Mouse (Mus musculus) left cerebral cortex, adult 18-20 months (tissue): Measurements from ENCODE around the gene Zfp654. TPM values are rescaled to one million over a fixed set of nuclear protein-coding genes. Genes with fewer than 3 reads are reported as not detected.
"Not testable (repeated sequence)": the region's sequence is repeated elsewhere in the genome, so short reads cannot be mapped to it uniquely, and the experiment has no call there.

Experiments
- DNase-seq, 2 experiments: peaks; one replicate each; pipeline ENCODE4 v3.0.0; 2021 to 2022; ENCODE audit warnings: low spot score in 2 of 2, mixed read lengths in 1 of 2
- long read RNA-seq, 2 experiments: library from polyadenylated mRNA; stranded (forward); transcript quantifications; one replicate each; pipeline ENCODE4 v2.0.0; 2021
- total RNA-seq, 2 experiments: library from RNA; stranded (reverse); gene quantifications; 2 replicates each; pipeline ENCODE4 v1.2.3; 2021

Gene Zfp654
- total RNA-seq = 10 to 100 TPM; 17.1 to 17.7 TPM
- long read RNA-seq, experiment 1, full-length matches to known transcripts = 5 of 9 reads
- long read RNA-seq, experiment 1, partial matches to known transcripts = 2 of 9 reads
- long read RNA-seq, experiment 1, other reads (novel, unspliced or antisense) = 2 of 9 reads
- long read RNA-seq, experiment 2, full-length matches to known transcripts = 2 of 3 reads
- long read RNA-seq, experiment 2, partial matches to known transcripts = 0 of 3 reads
- long read RNA-seq, experiment 2, other reads (novel, unspliced or antisense) = 1 of 3 reads

DNA sequence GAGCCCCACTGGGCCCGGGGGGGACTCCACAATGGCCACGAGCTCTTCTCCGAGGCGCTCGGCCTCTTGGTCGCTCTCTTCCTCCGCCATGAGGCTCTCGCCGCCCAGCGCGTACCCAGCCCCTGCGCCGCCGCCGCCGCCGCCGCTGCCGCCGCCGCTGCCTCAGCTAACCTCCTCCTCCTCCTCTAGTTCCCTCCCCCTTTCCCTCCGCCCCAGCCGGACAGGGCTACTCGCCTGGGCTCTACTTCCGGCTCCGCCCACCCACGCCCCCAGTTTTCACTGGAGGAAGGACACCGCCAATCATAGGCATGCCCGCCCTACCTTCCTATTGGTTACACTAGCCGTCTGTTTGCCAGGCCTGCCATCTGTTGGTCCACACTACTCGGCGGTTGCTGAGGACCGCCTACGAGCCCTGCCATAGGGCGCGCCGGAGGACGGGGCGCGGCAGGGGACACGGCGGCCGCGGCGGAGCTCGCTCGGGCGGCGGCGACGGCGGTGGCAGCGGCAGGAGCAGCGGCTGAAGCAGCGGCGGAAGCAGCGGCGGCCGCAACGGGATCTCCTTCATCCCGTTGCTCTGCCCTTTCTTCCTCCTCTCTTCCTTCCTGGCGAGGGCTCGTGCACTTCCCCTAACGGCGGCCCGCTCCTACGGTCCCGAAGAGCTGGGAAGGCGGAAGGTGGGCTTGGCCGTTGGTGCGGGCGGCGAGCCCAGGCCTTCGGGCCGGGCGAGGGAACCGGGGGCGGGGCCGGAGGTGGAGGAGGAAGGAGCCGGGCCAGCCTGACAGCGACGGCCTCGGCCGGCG lies at the start of gene Zfp654, which contains the start of gene Cggbp1:
Gene Zfp654, minus strand, starts transcription at position 90 of the 800 bp plus-strand sequence.
Gene Cggbp1, plus strand, starts transcription at position 434 of the 800 bp plus-strand sequence.
- DNase-seq = peak; percentile 100

- no peak for DNase-seq
Measured at GRCm38 (mm10) chr16:64899084-64899483, 47.6 kb upstream of the Zfp654 start.

DNA sequence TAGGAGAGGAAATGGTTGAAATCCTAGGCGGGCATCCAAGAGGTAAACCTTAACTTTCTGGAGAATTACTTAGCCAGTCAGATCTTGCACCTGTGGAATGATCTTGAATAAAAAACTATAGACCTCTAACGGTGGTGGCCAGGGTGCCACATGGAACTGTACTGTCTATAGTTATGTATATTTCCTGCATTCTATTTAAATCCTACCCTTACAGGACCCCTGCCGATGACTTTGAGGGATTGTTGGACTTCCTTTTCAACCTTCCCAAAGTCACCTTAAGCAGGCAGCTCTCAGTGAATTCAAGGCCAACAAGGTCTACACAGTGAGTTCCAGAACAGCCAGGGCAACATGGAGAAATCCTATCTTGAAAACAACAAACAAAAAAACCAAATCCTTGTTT lies 38.0 kb upstream of the Zfp654 start:
- no peak for DNase-seq

GRCm38 (mm10) chr16:64885547-64885946 lies 34.1 kb upstream of the Zfp654 start:
- DNase-seq = no peak

DNA sequence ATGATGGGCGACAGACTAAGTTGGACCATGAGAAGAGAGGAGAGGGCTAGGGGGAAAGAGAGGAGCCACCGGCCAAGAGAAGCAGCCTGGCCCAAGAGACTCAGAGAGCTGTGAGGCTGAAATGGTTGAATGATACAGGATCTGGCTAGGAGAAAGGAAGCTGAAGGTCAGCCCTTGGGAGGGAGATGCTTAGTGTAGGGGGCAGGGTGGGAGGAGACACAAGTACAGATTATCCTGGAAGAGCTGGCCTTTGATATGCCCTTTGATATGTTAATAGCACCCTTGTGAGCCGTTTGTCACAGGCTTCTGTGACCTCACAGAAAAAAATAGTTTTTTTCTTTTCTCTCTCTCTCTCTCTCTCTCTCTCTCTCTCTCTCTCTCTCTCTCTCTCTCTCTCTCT lies 33.7 kb upstream of the Zfp654 start:
- no peak for DNase-seq

DNA sequence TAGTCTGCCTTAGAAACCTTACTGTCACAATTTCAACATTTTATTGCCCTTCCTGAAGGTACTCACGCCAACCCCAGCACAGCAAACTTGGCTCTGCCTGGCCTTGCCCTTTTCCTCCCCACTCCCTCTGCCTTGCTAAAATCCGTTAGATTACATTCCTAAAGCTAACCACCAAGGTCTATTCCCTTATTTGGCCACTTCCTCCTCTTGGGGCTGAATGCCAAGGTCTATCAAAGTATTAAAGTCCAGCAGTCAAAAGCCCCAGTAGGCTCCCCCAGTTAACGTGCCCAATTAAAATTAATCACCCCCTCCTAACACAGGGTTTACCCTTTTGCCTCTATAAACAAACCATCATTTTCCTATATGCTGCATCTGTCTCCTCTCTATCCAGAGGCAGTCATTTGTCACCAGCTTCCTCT lies 33.0 kb upstream of the Zfp654 start:
- DNase-seq = no peak

GRCm38 (mm10) chr16:64883896-64884295 lies 32.4 kb upstream of the Zfp654 start:
- DNase-seq = no peak

DNA sequence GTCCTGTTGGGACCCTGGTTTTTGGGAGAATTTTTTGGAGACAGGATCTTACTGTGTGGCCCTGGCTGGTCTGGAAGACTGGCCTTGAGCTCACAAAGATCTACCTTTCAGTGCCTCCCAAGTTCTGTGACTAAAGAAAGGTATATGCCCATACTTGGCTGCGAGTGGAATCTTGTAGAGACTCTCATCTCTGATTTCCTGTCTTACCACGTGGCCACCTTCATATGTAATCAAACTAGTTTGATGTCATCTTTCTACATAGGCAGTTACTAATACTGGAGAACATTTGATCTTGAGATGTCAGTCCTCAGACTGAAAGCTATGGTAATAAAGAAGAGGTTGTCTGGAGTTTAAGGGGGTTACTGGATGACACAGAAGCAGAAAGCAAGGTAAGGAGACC lies 30.0 kb upstream of the Zfp654 start:
- no peak for DNase-seq

GRCm38 (mm10) chr16:64880986-64881385 lies 29.5 kb upstream of the Zfp654 start:
- DNase-seq = no peak

GRCm38 (mm10) chr16:64879735-64880134 lies 28.3 kb upstream of the Zfp654 start:
- no peak for DNase-seq

- no peak for DNase-seq
Measured at GRCm38 (mm10) chr16:64878611-64879132, 27.2 kb upstream of the Zfp654 start.

GRCm38 (mm10) chr16:64877314-64877713 lies 25.9 kb upstream of the Zfp654 start:
- no peak for DNase-seq

DNA sequence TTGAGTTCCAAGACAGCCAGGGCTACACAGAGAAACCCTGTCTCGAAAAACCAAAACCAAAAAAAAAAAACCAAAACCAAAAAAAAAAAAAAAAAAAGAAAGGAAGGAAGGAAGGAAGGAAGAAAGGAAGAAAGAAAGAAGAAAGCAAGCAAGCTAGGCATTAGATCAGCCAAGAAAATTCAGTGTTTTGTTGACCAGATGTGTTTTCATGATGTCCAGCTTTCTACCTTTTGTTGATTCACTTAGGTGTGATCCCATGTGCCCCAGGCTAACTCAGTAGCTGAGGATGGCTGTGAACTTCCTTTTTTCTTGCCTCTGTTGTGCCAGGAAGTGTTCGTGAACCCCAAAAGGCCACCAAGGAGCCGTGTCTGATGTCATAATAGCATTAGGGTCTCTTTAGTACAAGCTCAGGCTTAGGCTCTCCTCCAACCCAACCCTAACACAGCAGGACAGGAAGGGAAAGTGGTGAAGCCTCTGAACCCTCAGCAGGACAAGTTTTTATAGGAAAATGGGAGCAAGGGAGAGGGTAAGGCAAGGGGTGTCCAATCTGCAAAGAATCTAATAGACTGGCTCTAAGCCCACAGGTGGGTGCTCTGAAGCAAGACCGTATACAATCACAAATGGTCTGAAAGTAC lies 25.3 kb upstream of the Zfp654 start:
- DNase-seq = no peak

DNA sequence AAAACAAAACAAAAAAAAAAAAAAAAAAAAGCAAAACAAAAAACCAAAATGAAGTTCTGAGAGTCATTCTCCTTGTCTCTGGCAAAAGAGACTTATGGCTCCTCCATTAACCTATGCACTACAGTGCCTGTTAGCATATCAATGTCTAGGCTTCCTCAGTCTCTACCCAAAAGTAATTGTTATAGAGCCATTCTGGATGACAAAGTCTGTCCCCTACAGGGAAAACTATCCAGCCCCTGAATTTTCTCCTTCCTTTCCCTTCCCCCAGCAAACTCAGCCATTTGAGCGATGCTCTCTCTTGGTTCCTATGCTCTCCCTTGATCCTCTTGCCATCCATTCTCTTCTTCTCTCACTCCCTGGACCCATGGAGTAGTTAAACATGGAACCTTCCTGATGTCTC lies 24.4 kb upstream of the Zfp654 start:
- no peak for DNase-seq

DNA sequence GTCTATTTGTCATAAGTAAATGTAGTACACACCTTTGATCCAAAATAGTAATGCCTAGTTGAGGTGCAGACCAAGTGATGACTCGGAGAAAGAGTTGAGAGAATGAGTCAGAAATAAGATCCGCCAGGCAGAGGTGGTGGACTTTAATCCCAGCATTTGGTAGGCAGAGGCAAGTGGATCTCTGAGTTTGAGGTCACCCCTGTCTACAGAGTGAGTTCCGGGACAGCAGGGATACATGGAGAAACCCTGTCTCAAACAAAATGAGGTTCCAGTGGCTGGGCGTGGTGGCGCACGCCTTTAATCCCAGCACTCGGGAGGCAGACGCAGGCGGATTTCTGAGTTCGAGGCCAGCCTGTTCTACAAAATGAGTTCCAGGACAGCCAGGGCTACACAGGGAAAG lies 23.9 kb upstream of the Zfp654 start:
- DNase-seq = no peak

DNA sequence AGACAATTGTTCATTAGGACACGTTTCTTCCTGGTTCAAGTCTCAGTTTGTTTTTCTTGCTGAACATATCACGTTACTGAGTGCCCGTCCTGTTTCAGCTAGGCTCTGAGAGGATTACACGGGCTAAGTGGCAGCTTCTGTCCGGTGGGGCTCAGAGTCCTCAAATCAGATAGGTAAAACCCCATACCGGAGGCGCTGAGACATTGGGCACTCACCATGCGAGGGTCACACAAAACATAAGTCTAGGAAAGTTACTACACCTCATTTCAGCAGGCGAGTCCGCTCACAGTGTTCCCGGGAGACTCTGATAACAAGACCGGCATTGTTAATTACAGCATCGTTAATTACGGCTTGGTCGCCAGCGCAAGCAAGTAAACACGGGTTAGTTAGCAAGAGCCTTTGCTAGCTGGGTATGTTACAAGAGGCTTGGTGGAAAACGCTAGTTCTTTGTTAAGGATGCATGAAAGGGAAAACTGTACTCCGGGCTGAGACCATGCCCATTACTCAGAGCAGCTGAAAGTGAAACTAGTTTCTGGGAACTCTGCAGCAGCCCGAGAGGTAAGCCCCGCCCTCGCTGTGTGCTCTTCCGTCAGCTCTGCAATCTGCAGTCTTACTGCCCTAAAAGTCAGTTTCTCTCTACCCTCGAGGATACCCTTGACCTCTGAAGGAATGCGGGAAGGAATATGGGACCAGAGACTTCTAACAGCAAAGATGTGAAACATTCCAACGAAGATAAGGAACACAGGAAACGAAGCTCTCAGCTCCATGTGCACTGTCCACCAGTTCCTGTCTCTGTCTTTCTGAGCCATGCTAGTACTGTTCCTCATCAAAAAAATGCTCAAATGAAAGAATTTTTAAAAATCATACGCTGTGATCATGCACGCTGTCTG lies 22.2 kb upstream of the Zfp654 start:
- DNase-seq = peak; percentile 13 to 39

DNA sequence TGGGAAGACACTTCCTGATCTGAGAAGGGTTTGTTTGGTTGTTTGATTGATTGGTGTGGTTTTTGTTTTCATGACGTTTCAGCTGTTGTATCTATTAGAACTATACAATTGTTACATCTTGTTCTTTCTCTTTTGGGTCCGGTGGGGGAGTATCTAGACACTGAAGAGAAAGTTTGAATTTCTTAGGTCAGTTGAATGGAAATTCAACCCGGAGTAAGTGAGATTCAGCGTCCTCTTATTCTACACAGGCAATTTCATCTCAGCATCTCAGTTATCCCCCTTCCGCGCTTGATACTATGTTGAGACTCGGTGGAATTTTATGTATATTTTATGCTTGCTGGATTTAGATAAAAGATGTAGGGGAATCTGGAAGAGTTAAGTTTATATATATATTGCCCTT lies 21.4 kb upstream of the Zfp654 start:
- no peak for DNase-seq

GRCm38 (mm10) chr16:64872296-64872695 lies 20.8 kb upstream of the Zfp654 start:
- no peak for DNase-seq

DNA sequence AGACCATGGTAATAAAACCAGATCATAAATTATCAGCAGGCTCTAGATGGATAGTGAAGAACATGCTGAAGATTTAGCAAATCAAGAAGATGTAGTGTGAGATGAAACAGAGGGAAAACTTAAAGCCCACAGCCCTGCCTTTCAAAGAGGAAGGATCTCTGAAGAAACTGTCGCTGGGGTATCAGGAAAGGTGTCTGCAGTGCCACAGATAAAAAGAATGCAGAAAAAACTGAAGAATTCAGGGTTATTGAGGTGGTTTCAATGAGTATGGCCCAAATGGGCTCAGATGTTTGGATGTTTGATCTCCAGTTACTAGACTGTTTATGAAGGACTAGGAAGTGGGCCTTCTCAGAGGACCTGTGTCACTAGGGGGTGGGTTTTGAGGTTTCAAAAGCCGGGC lies 18.2 kb upstream of the Zfp654 start:
- DNase-seq = no peak

DNA sequence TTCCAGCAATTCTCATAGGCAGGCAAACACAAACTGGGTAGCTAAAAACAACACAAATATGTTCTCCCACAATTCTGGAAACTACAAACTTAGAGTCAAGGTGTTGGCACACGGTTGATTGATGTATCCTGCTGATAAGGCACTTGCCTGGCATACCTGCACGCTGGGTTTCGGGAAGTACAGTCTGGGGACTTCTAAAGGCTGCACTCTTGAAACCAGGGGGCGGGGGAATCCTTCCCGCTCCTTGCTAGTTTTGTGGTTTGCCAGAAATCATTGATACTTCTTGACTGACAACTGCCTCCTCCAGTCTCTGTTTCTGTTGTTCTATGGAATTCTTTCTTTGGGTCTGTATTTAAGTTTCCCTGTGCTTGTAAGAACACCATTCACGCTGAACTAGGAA lies 17.2 kb upstream of the Zfp654 start:
- DNase-seq = no peak

DNA sequence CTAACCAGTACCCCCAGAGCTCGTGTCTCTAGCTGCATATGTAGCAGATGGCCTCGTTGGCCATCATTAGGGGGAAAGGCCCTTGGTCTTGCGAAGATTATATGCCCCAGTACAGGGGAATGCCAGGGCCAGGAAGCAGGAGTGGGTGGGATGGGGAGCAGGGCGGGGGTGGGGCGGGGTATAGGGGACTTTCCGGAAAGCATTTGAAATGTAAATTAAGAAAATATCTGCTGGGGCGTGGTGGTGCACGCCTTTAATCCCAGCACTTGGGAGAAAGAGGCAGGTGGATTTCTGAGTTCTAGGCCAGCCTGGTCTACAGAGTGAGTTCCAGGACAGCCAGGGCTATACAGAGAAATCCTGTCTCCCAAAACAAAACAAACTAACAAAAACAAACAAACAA lies 14.4 kb upstream of the Zfp654 start:
- DNase-seq = not testable (repeated sequence)
